Mouse (Mus musculus): ENCODE results near the gene Gjb4.

The Gjb4 gene

DNA sequence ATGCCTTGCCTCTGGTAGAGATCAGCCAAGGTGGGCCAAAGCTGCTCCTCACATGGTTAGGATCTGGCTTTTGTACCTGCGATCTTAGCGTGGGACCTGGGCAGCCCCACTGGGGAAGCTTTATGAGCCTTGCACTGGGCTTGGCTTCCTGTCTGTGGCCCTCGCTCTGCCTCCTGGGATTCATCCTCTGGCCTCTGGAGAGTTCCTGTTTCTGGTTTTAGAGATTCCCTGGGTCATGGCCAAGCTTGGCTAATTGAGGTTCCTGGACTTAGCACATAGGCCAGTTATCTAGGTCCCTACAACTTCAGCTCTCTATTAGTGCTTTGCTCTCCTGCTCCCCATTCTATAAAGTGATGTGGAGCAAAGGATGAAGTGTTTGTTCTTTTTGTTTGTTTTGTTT is 50.1 kb downstream of the Gjb4 start:
- DNase-seq: no peak

All from cerebellum, adult 8-10 months (tissue).